11 mouse cellular contexts compared by ENCODE assay signal in genomic region chr9:44866501-44867240, GRCm38 (mm10). TPM values are rescaled to one million over a fixed set of nuclear protein-coding genes. Genes with fewer than 3 reads are reported as not detected.
DNase-seq lines count a peak whose midpoint lies in the region; TF ChIP-seq lines count a peak whose summit lies in the region.
"Had no signal": no experiment of that assay in that cellular context is flagged by ENCODE, and none has a peak within 500 bp of the region (broad histone marks: within the 10 kb centered on the region; RNA-seq: fewer than 3 reads in every experiment).

No protein-coding gene starts in this region.

- no peak for TF ChIP-seq CTCF in gastrocnemius, adult 2 months (IDR thresholded peaks at IDR 0.05)
- TF ChIP-seq CTCF in liver, adult 2 months (IDR thresholded peaks at IDR 0.05; ENCODE audit: low read depth, low read length) = no peak

- H3K4me3 ChIP-seq in gastrocnemius, adult 2 months = no peak overlapping the region
- no peak overlapping the region for H3K4me3 ChIP-seq in liver, adult 2 months (ENCODE audit: insufficient read depth, low read depth, low read length)
- H3K4me3 ChIP-seq: embryonic facial prominence, embryonic 15.5 days had no signal

- H3K4me1 ChIP-seq in liver, adult 2 months (ENCODE audit: control insufficient read depth, insufficient read depth, low read length) = peaks cover 16% of the 10 kb centered on the region

- WGBS in liver, adult 2 months = 57% methylated on average over 9 of the region's 9 CpGs

- H3K9ac ChIP-seq in liver, adult 2 months (ENCODE audit: low read depth, low read length) = no peak overlapping the region
- H3K9ac ChIP-seq: embryonic facial prominence, embryonic 15.5 days had no signal

- no peaks in the 10 kb centered on the region; the same call in 1 of the 2 replicates for H3K36me3 ChIP-seq in liver, adult 2 months (ENCODE audit: control insufficient read depth, insufficient read depth, low read length)

- no peak for DNase-seq in gastrocnemius, adult 2 months
- DNase-seq in gastrocnemius, postnatal 36 days = no peak
- peak; percentile 60 for DNase-seq in liver, adult 2 months (ENCODE audit: extremely low read depth, low read depth, low spot score)
- DNase-seq in liver = no peak
- peak; percentile 18 for DNase-seq in thymus, postnatal 4 days
- no peak for DNase-seq in thymus, postnatal 36 days
- DNase-seq in embryo, embryonic 9.5 days (ENCODE audit: extremely low spot score) = no peak
- no peak for DNase-seq in urinary bladder, postnatal 14 days (ENCODE audit: low spot score)
- DNase-seq: layer of hippocampus, postnatal 36 days; thymus, adult 2 months had no signal

- H3K27me3 ChIP-seq in liver, adult 2 months (ENCODE audit: control insufficient read depth, insufficient read depth, low read length) = no peaks in the 10 kb centered on the region
- H3K27me3 ChIP-seq: embryonic facial prominence, embryonic 15.5 days had no signal

- TF ChIP-seq POLR2A in liver, adult 2 months (IDR thresholded peaks at IDR 0.05; ENCODE audit: extremely low read depth, insufficient read depth, low read length) = no peak

- peak overlapping the region; percentile 59 for H3K27ac ChIP-seq in gastrocnemius, adult 2 months
- H3K27ac ChIP-seq in liver, adult 2 months (replicated peaks; ENCODE audit: insufficient read depth, low read depth, low read length) = no peak overlapping the region
- H3K27ac ChIP-seq: embryonic facial prominence, embryonic 15.5 days had no signal

- intact Hi-C loops in gastrocnemius, adult 2 months (cut with DNase I) = no loop called here
- intact Hi-C loops in gastrocnemius, postnatal 36 days (cut with DNase I) = no loop called here

- H3K79me2 ChIP-seq in liver, adult 2 months (ENCODE audit: control insufficient read depth, insufficient read depth, low read length) = peaks cover 54% of the 10 kb centered on the region

RNA-seq across cellular contexts. Expression of gene Kmt2a, which starts 14.4 kb away (rescaled TPM):
- 10 to 100 TPM; 21.5 to 21.7 TPM for total RNA-seq in gastrocnemius, adult 2 months (2021)
- total RNA-seq in gastrocnemius, postnatal 36 days (2021) = 10 to 100 TPM; 12.5 to 12.8 TPM
- total RNA-seq in liver, adult 2 months (2014; rRNA removed) = 1.9 and 2.8 TPM in 2 replicates
- polyA plus RNA-seq in liver, adult 2 months (2012; rRNA removed) = 3.9 and 5.3 TPM in 2 replicates

RNA-seq across cellular contexts. Expression of gene Atp5l, which starts 53.9 kb away (rescaled TPM):
- 100 to 1,000 TPM; 668 to 937 TPM for total RNA-seq in gastrocnemius, adult 2 months (2021)
- 100 to 1,000 TPM; 659 to 699 TPM for total RNA-seq in gastrocnemius, postnatal 36 days (2021)
- total RNA-seq in liver, adult 2 months (2014; rRNA removed) = 572 and 586 TPM in 2 replicates
- polyA plus RNA-seq in liver, adult 2 months (2012; rRNA removed) = 230 and 372 TPM in 2 replicates

Comparison
In these comparisons a context has a peak if more than half of its experiments do, and no peak if none do; other contexts are left out.
1. DNase-seq: peak in liver, adult 2 months (single experiment) and thymus, postnatal 4 days (single experiment); none in gastrocnemius, adult 2 months (single experiment), gastrocnemius, postnatal 36 days (0 of 2), liver (single experiment), thymus, postnatal 36 days (0 of 2), embryo, embryonic 9.5 days (single experiment) and urinary bladder, postnatal 14 days (single experiment).